Mouse (Mus musculus) lung, adult 2 months (tissue): Measurements from ENCODE around the gene Rem2. TPM values are rescaled to one million over a fixed set of nuclear protein-coding genes. Genes with fewer than 3 reads are reported as not detected.

Source experiments
- DNase-seq: peaks from one replicate; pipeline ENCODE4 v3.0.0; 2022
- H3K4me1 ChIP-seq: fragments of 200-500 bp; 2 replicates; pipeline ENCODE4 v1.6.1; 2011; ENCODE audit warnings: low read length; ENCODE audit not compliant: control insufficient read depth, insufficient read depth
- H3K4me3 ChIP-seq: fragments of 200-500 bp; replicated peaks from 2 replicates; pipeline ENCODE3; 2011; ENCODE audit warnings: low read depth, mild to moderate bottlenecking, control low read depth, low read length; ENCODE audit errors: extremely low read depth
- CTCF ChIP-seq: fragments of 200-500 bp; IDR thresholded peaks from 2 replicates; pipeline ENCODE4 v1.5.1; 2011; ENCODE audit warnings: mild to moderate bottlenecking, low read length, control low read depth; ENCODE audit not compliant: insufficient read depth
- POLR2A ChIP-seq: fragments of 200-500 bp; IDR thresholded peaks from 2 replicates; pipeline ENCODE4 v1.6.1; 2011; ENCODE audit warnings: low read depth, mild to moderate bottlenecking, control low read depth, low read length, borderline replicate concordance; ENCODE audit errors: extremely low read depth
- WGBS: fragments of 180-500 bp; shearing (Covaris S2); methylation state at CpG from one replicate; pipeline ENCODE4 v1.1.7; 2018; 5-methylcytosine and 5-hydroxymethylcytosine counted together
- polyA plus RNA-seq: library from polyadenylated mRNA; depleted of rRNA; stranded (reverse); fragments of >200 nt; gene quantifications from 2 replicates; pipeline ENCODE4 v1.2.3, GENCODE M21; 2012; rRNA removed

Gene Rem2
- polyA plus RNA-seq = 3.0 TPM in 2 replicates

GRCm38 (mm10) chr14:54475941-54476844 is at the start of gene Rem2:
TSS of gene Rem2 (plus strand) at chr14:54476100.
- TF ChIP-seq CTCF (no peak), POLR2A (peak; percentile 16; the same call in 1 of the 2 replicates)
- 5% methylated on average over 23 of the region's 23 CpGs for WGBS
- H3K4me3 ChIP-seq = peak within 1 kb of the TSS; percentile 70
- peak; percentile 57 for DNase-seq
- 0 out of 2 replicates have a peak, but pooled peaks cover 3% of the 10 kb centered on the region for H3K4me1 ChIP-seq

GRCm38 (mm10) chr14:54426689-54427398 is 49.1 kb upstream of the Rem2 start, which contains the start of gene Mrpl52:
TSS of gene Mrpl52 (plus strand) at chr14:54426909.
- peaks cover 11% of the 10 kb centered on the region for H3K4me1 ChIP-seq
- WGBS = 1% methylated on average over 48 of the region's 48 CpGs
- TF ChIP-seq CTCF = no peak
- peak; percentile 88; the same call in 1 of the 2 replicates for TF ChIP-seq POLR2A
- H3K4me3 ChIP-seq = peak within 1 kb of the TSS; percentile 98
- DNase-seq = peak; percentile 91

- Histone ChIP-seq H3K4me1 (peaks cover 11% of the 10 kb centered on the region), H3K4me3 (no peak overlapping the region)
- no peak for DNase-seq
- TF ChIP-seq CTCF = no peak
- TF ChIP-seq POLR2A = no peak
- 82% methylated on average over 7 of the region's 7 CpGs for WGBS
Observed at GRCm38 (mm10) chr14:54427696-54428095, 48.2 kb upstream of the Rem2 start.

GRCm38 (mm10) chr14:54428421-54428820 is 47.5 kb upstream of the Rem2 start:
- no peak for DNase-seq
- TF ChIP-seq CTCF (no peak), POLR2A (no peak)
- WGBS = 81% methylated on average over 5 of the region's 5 CpGs
- Histone ChIP-seq H3K4me3 (no peak overlapping the region), H3K4me1 (peaks cover 18% of the 10 kb centered on the region)

- TF ChIP-seq POLR2A (no peak), CTCF (no peak)
- peaks cover 25% of the 10 kb centered on the region for H3K4me1 ChIP-seq
- WGBS = 32% methylated on average over 7 of the region's 7 CpGs
Observed at GRCm38 (mm10) chr14:54429332-54430093, 46.4 kb upstream of the Rem2 start.

GRCm38 (mm10) chr14:54430406-54431145 is 45.3 kb upstream of the Rem2 start:
- no peak for TF ChIP-seq CTCF
- 0 out of 2 replicates have a peak, but pooled peaks have one; percentile 16 for TF ChIP-seq POLR2A

More at GRCm38 (mm10) chr14:54429332-54430093, 46.4 kb upstream of the Rem2 start:
- DNase-seq = no peak
- no peak overlapping the region for H3K4me3 ChIP-seq

GRCm38 (mm10) chr14:54431334-54432077 is 44.4 kb upstream of the Rem2 start, which contains the start of gene Mmp14:
TSS of gene Mmp14 (plus strand) at chr14:54431612.
- 1% methylated on average over 49 of the region's 49 CpGs for WGBS
- Histone ChIP-seq H3K4me3 (peak within 1 kb of the TSS; percentile 75), H3K4me1 (peaks cover 23% of the 10 kb centered on the region)
- DNase-seq = peak; percentile 68
- TF ChIP-seq CTCF (no peak), POLR2A (peak; percentile 41; the same call in 1 of the 2 replicates)

More at GRCm38 (mm10) chr14:54430406-54431145, 45.3 kb upstream of the Rem2 start:
- 18% methylated on average over 18 of the region's 18 CpGs for WGBS
- peaks cover 25% of the 10 kb centered on the region for H3K4me1 ChIP-seq
- DNase-seq = no peak
- peak overlapping the region; percentile 75 for H3K4me3 ChIP-seq
